ENCODE assay signal across 9 mouse cellular contexts in the genomic region with DNA sequence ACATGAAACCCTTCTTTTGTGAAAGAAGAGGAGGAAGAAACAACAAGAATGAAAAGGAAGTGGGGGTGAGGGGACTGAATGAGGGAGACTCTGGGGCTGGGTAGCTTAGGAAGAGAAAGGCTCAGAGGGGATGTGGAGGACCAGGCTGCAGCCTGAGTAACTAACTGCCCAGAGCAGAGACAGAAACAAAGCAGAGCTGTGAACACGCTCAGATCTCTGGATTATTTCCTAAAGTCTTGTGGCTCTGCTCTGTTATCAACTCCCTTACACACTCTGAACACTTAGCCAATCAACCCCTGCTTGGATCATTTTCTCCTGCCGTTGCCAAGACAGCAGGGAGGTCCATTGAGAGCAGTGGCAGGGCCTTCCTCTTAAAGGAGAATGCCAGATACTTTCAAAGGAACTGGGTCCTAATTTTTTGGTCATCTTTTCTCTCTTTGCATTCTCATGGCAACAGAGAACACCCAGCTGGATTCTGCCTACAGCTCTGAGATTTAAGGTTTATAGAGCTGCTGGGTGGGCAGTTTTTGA. TPM values are rescaled to one million over a fixed set of nuclear protein-coding genes. Genes with fewer than 3 reads are reported as not detected.
DNase-seq lines count a peak whose midpoint lies in the region; ATAC-seq lines count a peak whose summit lies in the region.
"Had no signal": no experiment of that assay in that cellular context is flagged by ENCODE, and none has a peak within 500 bp of the region (broad histone marks: within the 10 kb centered on the region; RNA-seq: fewer than 3 reads in every experiment).

No protein-coding gene starts in this region.

- no peaks in the 10 kb centered on the region for H3K9me3 ChIP-seq in forebrain, embryonic 14.5 days (replicated peaks; ENCODE audit: control insufficient read depth, low read length)
- H3K9me3 ChIP-seq in hindbrain, embryonic 16.5 days (ENCODE audit: control insufficient read depth, low read length) = no peaks in the 10 kb centered on the region

- peaks cover 28% of the 10 kb centered on the region for H3K4me1 ChIP-seq in forebrain, embryonic 14.5 days (ENCODE audit: control insufficient read depth, insufficient read depth, low read length)
- H3K4me1 ChIP-seq in hindbrain, embryonic 16.5 days (ENCODE audit: control insufficient read depth, insufficient read depth, low read depth, low read length) = peaks cover 23% of the 10 kb centered on the region

- 0 out of 2 replicates have a peak overlapping the region, but pooled peaks have one; percentile 22 for H3K9ac ChIP-seq in forebrain, embryonic 14.5 days (ENCODE audit: low read length)
- no peak overlapping the region for H3K9ac ChIP-seq in hindbrain, embryonic 16.5 days (ENCODE audit: low read depth, low read length)

- H3K36me3 ChIP-seq in forebrain, embryonic 14.5 days (ENCODE audit: control insufficient read depth, insufficient read depth, low read length) = no peaks in the 10 kb centered on the region
- no peaks in the 10 kb centered on the region for H3K36me3 ChIP-seq in hindbrain, embryonic 16.5 days (ENCODE audit: control insufficient read depth, insufficient read depth, low read length)

- H3K4me3 ChIP-seq in forebrain, embryonic 14.5 days (ENCODE audit: low read depth, low read length) = no peak overlapping the region
- H3K4me3 ChIP-seq in hindbrain, embryonic 16.5 days (ENCODE audit: low read length) = no peak overlapping the region

- WGBS in forebrain, embryonic 14.5 days = 0% methylated on average over 2 of the region's 2 CpGs
- WGBS in hindbrain, embryonic 16.5 days = 17% methylated on average over 2 of the region's 2 CpGs

- peak; percentile 24 for DNase-seq in gastrocnemius, postnatal 14 days
- DNase-seq in gastrocnemius, postnatal 10 days = no peak
- peak; percentile 39 for DNase-seq in MEL-GATA-1-ER (ENCODE audit: extremely low read depth, low read depth)
- DNase-seq in forebrain, embryonic 14.5 days (ENCODE audit: low spot score) = peak; percentile 86
- DNase-seq in skeletal muscle tissue, adult 2 months (ENCODE audit: low read depth, low spot score) = peak; percentile 60
- no peak for DNase-seq in urinary bladder, postnatal 25 days (ENCODE audit: low spot score)

- no peaks in the 10 kb centered on the region for H3K27me3 ChIP-seq in forebrain, embryonic 14.5 days (replicated peaks; ENCODE audit: control insufficient read depth, insufficient read depth, low read length)
- H3K27me3 ChIP-seq in hindbrain, embryonic 16.5 days (replicated peaks; ENCODE audit: control insufficient read depth, insufficient read depth, low read length) = no peaks in the 10 kb centered on the region
- H3K27me3 ChIP-seq: CH12.LX had no signal

- intact Hi-C loops in gastrocnemius, postnatal 14 days (cut with DNase I; ENCODE audit: low total_unique reads) = no loop called here

- peak; percentile 89 for ATAC-seq in forebrain, embryonic 14.5 days
- ATAC-seq in hindbrain, embryonic 16.5 days = peak; percentile 90
- ATAC-seq in granulocyte monocyte progenitor cell, adult 5-6 weeks (replicated peaks; ENCODE audit: poor library complexity, severe bottlenecking) = no peak

- no peak overlapping the region for H3K4me2 ChIP-seq in forebrain, embryonic 14.5 days (ENCODE audit: low read length)
- no peak overlapping the region; the same call in 1 of the 2 replicates for H3K4me2 ChIP-seq in hindbrain, embryonic 16.5 days (ENCODE audit: low read length)

- H3K27ac ChIP-seq in forebrain, embryonic 14.5 days (ENCODE audit: low read depth, low read length) = peak overlapping the region; percentile 69
- H3K27ac ChIP-seq in hindbrain, embryonic 16.5 days (ENCODE audit: low read depth, low read length) = peak overlapping the region; percentile 53; the same call in 1 of the 2 replicates

RNA-seq across cellular contexts. Expression of a gene that starts 5.5 kb away (rescaled TPM):
- 1 to 10 TPM; 1.1 to 1.5 TPM for total RNA-seq in gastrocnemius, postnatal 14 days (2021)
- total RNA-seq in gastrocnemius, postnatal 10 days (2021) = 1 to 10 TPM in 1 of 2 experiments, under 1 TPM in 1; 0.93 to 1.5 TPM
- 48.6 and 53.0 TPM in 2 replicates for polyA plus RNA-seq in forebrain, embryonic 14.5 days (2014; fragmentation: Nextera tagmentation; extraction: Ambion mirVana)
- polyA plus RNA-seq in hindbrain, embryonic 16.5 days (2015; fragmentation: Nextera tagmentation; extraction: Ambion mirVana) = 46.3 and 55.1 TPM in 2 replicates
- 1.1 TPM in 1 of 2 replicates, not detected in the other for total RNA-seq in granulocyte monocyte progenitor cell, adult 5-6 weeks (2014; fragmentation: Nextera tagmentation)
- 0.43 TPM in 1 of 2 replicates, not detected in the other for total RNA-seq in granulocyte monocyte progenitor cell, adult 5-6 weeks (2017)

RNA-seq across cellular contexts. Expression of a gene that starts 48.7 kb away (rescaled TPM):
- total RNA-seq in gastrocnemius, postnatal 14 days (2021) = 1 to 10 TPM; 1.6 to 1.8 TPM
- total RNA-seq in gastrocnemius, postnatal 10 days (2021) = 1 to 10 TPM; 2.9 to 4.4 TPM
- polyA plus RNA-seq in forebrain, embryonic 14.5 days (2014; fragmentation: Nextera tagmentation; extraction: Ambion mirVana) = 4.2 and 4.5 TPM in 2 replicates
- polyA plus RNA-seq in hindbrain, embryonic 16.5 days (2015; fragmentation: Nextera tagmentation; extraction: Ambion mirVana) = 4.1 and 5.5 TPM in 2 replicates
- total RNA-seq in granulocyte monocyte progenitor cell, adult 5-6 weeks (2014; fragmentation: Nextera tagmentation) = 15.2 and 21.9 TPM in 2 replicates
- 12.7 and 14.9 TPM in 2 replicates for total RNA-seq in granulocyte monocyte progenitor cell, adult 5-6 weeks (2017)

Comparison
In these comparisons a context has a peak if more than half of its experiments do, and no peak if none do; other contexts are left out.
1. DNase-seq: peak in gastrocnemius, postnatal 14 days (single experiment), MEL-GATA-1-ER (single experiment), forebrain, embryonic 14.5 days (single experiment) and skeletal muscle tissue, adult 2 months (single experiment); none in gastrocnemius, postnatal 10 days (single experiment) and urinary bladder, postnatal 25 days (single experiment).